Mouse (Mus musculus) embryonic facial prominence, embryonic 14.5 days (tissue): ENCODE measurements around the gene Ttll11. TPM values are rescaled to one million over a fixed set of nuclear protein-coding genes. Genes with fewer than 3 reads are reported as not detected.

Source experiments
- ATAC-seq: fragments of 200-750 bp; cut with Nextera tagmentation; 2 replicates; pipeline ENCODE4 v1.8.0; 2017; ENCODE audit warnings: low read depth, moderate number of reproducible peaks, moderate TSS enrichment
- DNase-seq: peaks from one replicate; pipeline ENCODE4 v3.0.0-alpha.2; 2015; ENCODE audit warnings: low spot score
- H3K27ac ChIP-seq: fragments of 300-500 bp; sonication (generic); replicated peaks from 2 replicates; pipeline ENCODE4 v1.5.1; 2014; ENCODE audit warnings: low read depth, mild to moderate bottlenecking, low read length, moderate library complexity
- H3K27me3 ChIP-seq: fragments of 300-500 bp; sonication (generic); replicated peaks from 2 replicates; pipeline ENCODE4 v1.6.1; 2014; ENCODE audit warnings: low read length; ENCODE audit not compliant: control insufficient read depth, insufficient read depth
- H3K36me3 ChIP-seq: fragments of 300-500 bp; sonication (generic); 2 replicates; pipeline ENCODE4 v1.6.1; 2014; ENCODE audit warnings: low read length, mixed read lengths; ENCODE audit not compliant: control insufficient read depth, insufficient read depth
- H3K4me1 ChIP-seq: fragments of 300-500 bp; sonication (generic); 2 replicates; pipeline ENCODE4 v1.6.1; 2014; ENCODE audit warnings: antibody characterized with exemption, low read length; ENCODE audit not compliant: control insufficient read depth, insufficient read depth
- H3K4me2 ChIP-seq: fragments of 300-500 bp; sonication (generic); 2 replicates; pipeline ENCODE4 v1.6.1; 2014; ENCODE audit warnings: low read depth, mild to moderate bottlenecking, low read length, moderate library complexity, mixed read lengths
- H3K4me3 ChIP-seq: fragments of 300-500 bp; sonication (generic); 2 replicates; pipeline ENCODE4 v1.5.1; 2014; ENCODE audit warnings: low read depth, mild to moderate bottlenecking, low read length
- H3K9ac ChIP-seq: fragments of 300-500 bp; sonication (generic); 2 replicates; pipeline ENCODE4 v1.6.1; 2014; ENCODE audit warnings: low read depth, mild to moderate bottlenecking, low read length, moderate library complexity, mixed read lengths
- H3K9me3 ChIP-seq: fragments of 300-500 bp; sonication (generic); 2 replicates; pipeline ENCODE4 v1.6.1; 2016; ENCODE audit warnings: low read length; ENCODE audit not compliant: control insufficient read depth
- WGBS: fragments of 180-500 bp; shearing (Covaris S2); extraction: QIAGEN DNeasy Blood & Tissue Kit; methylation state at CpG from one replicate; pipeline ENCODE4 v1.1.7; 2014; 5-methylcytosine and 5-hydroxymethylcytosine counted together
- polyA plus RNA-seq: library from polyadenylated mRNA; unstranded; fragments of >200 nt; fragmentation: Nextera tagmentation; extraction: Ambion mirVana; gene quantifications from 2 replicates; pipeline ENCODE4 v1.2.1, GENCODE M21; 2014

Gene Ttll11
- polyA plus RNA-seq, 1 experiment from 2014 or later = 1.8 TPM

DNA sequence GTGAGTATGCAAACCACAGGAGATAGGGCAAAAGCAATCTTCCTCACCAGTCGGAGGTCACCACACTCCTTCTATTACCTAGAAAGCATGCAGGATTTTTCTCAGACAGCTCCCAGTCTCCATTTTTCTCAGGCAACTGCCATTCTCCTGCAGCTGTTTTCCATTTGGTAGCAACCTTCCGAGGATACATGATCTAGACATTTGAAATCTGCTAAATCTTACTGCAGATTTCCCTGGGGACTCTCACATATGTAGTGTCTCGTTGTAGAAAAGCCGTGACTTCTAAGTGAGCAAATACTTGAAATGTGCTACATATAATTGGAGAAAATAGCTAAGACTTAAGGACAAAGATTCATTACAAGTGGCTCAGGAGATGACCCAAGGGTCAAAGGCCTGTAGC is 151.8 kb downstream of the Ttll11 start:
- Histone ChIP-seq H3K4me3 (no peak overlapping the region), H3K9me3 (no peaks in the 10 kb centered on the region), H3K27ac (no peak overlapping the region), H3K27me3 (no peaks in the 10 kb centered on the region), H3K4me1 (peaks cover 15% of the 10 kb centered on the region; the same call in 1 of the 2 replicates), H3K9ac (no peak overlapping the region), H3K4me2 (no peak overlapping the region), H3K36me3 (no peaks in the 10 kb centered on the region)
- 33% methylated on average over 4 of the region's 4 CpGs for WGBS
- no peak for ATAC-seq
- DNase-seq = peak; percentile 64

DNA sequence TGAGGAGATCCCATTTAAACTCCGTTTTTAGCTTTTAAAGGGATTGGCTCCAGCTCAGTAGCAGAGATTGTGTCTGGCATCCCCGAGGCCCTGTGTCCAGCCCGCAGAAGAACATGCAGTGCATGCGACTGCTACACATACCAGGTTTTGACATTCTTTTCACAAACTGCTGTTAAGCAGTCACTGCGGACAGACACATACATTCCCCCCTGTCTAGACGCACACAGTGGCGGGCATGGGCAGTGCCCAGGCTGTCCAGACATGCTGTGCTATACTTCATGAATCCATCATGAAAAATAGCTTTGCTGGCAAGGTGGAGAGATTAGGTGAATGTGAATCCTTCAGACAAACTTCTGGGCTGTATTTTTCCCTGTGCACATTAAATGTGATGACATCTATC is 154.6 kb downstream of the Ttll11 start:
- DNase-seq (no peak), ATAC-seq (0 out of 2 replicates have a peak, but pooled peaks have one; percentile 62)
- Histone ChIP-seq H3K4me3 (no peak overlapping the region), H3K36me3 (no peaks in the 10 kb centered on the region), H3K4me1 (0 out of 2 replicates have a peak, but pooled peaks cover 15% of the 10 kb centered on the region), H3K27me3 (no peaks in the 10 kb centered on the region), H3K27ac (no peak overlapping the region), H3K4me2 (no peak overlapping the region), H3K9me3 (no peaks in the 10 kb centered on the region), H3K9ac (no peak overlapping the region)
- WGBS = 46% methylated on average over 7 of the region's 7 CpGs

DNA sequence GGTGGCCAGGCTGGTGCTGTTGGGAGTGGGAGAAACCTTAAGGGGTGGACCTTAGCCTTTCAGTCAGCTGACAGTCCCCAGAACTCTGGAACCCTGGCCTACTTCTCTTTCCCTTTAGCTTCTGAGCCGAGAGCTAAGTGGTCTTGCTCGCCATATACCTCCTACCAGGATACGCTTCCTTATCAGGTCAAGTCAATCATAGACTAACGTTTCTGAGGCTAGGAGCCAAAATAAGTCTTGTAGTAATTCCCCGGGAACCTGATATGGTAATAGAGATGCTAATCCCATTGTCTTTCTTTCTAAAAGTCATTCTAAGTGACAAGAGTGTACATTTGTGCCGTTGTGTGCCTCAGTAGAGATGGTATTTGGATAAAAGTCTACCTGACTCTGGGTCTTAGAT is 156.1 kb downstream of the Ttll11 start:
- 0 out of 2 replicates have a peak, but pooled peaks cover 15% of the 10 kb centered on the region for H3K4me1 ChIP-seq
- H3K27ac ChIP-seq = no peak overlapping the region
- no peak overlapping the region for H3K4me3 ChIP-seq
- H3K36me3 ChIP-seq = no peaks in the 10 kb centered on the region
- no peak overlapping the region for H3K4me2 ChIP-seq
- DNase-seq (no peak), ATAC-seq (no peak)
- H3K27me3 ChIP-seq = no peaks in the 10 kb centered on the region
- no peak overlapping the region for H3K9ac ChIP-seq
- H3K9me3 ChIP-seq = no peaks in the 10 kb centered on the region
- 77% methylated on average over 6 of the region's 6 CpGs for WGBS

DNA sequence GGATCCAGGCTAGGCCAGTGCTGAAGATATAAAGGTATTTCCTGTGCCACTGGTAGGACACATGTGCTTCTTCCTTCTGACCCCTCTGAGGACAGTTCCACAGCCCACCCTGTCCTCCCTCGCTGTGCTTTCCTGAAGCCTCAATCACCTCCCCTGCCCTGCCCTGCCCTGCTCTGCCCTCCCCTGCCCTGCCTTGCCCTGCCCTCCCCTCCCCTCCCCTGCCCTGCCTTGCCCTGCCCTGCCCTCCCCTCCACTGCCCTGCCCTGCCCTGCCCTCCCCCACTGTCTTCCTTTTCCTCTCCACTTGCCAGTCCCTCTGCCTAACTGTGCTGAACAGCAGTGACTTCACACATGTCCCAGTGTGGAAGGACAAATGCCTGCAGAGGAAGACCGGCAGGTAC is 160.8 kb downstream of the Ttll11 start:
- 50% methylated on average over 2 of the region's 2 CpGs for WGBS

DNA sequence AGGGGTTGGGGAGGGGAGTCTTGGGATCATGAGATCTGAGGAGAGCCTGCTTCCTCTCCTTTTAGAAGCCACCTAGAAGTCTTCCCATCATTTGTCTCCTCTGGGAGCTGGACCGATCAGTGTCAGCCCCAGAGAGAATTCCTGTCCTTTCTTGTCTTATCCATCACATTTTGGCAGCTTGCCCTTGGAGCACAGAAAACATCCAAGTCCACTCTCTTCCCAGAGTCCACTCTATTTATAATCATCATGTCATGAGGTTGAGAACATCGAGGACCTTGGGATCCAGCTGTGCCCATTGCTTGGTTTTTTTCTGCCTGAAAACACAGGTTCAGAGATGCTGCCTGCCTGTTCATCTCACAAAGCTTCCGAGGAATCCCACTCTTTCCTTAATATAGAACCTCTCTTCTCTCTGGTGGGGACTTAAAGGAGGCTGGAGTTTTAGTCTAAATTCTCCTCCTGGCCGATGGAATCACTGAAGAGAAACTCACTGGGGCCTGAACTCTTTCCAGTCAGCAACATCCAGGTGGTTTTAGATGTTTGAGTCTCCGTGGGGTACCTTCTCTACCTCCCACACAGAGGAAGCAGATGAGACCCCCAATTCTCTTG is 163.6 kb downstream of the Ttll11 start:
- Histone ChIP-seq H3K4me1 (no peaks in the 10 kb centered on the region), H3K36me3 (no peaks in the 10 kb centered on the region), H3K4me3 (no peak overlapping the region), H3K27me3 (no peaks in the 10 kb centered on the region), H3K9me3 (no peaks in the 10 kb centered on the region), H3K27ac (no peak overlapping the region), H3K4me2 (no peak overlapping the region), H3K9ac (no peak overlapping the region)
- ATAC-seq (no peak), DNase-seq (no peak)
- WGBS = 78% methylated on average over 5 of the region's 5 CpGs

More for the DNA sequence above, 160.8 kb downstream of the Ttll11 start:
- Histone ChIP-seq H3K36me3 (no peaks in the 10 kb centered on the region), H3K4me1 (no peaks in the 10 kb centered on the region), H3K9ac (no peak overlapping the region), H3K27ac (no peak overlapping the region), H3K27me3 (no peaks in the 10 kb centered on the region), H3K9me3 (no peaks in the 10 kb centered on the region), H3K4me3 (no peak overlapping the region), H3K4me2 (no peak overlapping the region)
- ATAC-seq (no peak), DNase-seq (no peak)

DNA sequence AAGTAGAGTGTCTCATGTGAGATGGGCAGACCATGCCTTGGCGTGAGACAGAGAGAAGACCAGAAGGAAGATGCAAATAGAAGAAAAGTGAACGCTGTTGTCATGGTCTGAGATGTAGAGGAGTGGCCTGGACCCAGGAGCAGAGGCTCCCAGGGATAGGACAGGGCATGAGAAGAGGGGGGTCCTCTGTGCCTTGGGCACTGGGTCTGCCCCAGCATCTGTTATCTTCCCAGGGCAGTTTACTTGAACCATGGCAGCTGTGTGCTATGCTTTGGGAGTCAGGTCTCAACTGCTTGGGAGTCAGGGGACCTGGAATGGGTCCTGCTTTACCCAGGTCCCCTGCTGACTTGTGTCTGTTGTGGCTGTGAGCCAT is 167.2 kb downstream of the Ttll11 start:
- Histone ChIP-seq H3K4me2 (no peak overlapping the region), H3K4me3 (no peak overlapping the region), H3K27me3 (no peaks in the 10 kb centered on the region), H3K36me3 (no peaks in the 10 kb centered on the region), H3K27ac (no peak overlapping the region), H3K9ac (no peak overlapping the region), H3K4me1 (no peaks in the 10 kb centered on the region), H3K9me3 (no peaks in the 10 kb centered on the region)
- WGBS = 83% methylated on average over 2 of the region's 2 CpGs
- DNase-seq (no peak), ATAC-seq (no peak)

DNA sequence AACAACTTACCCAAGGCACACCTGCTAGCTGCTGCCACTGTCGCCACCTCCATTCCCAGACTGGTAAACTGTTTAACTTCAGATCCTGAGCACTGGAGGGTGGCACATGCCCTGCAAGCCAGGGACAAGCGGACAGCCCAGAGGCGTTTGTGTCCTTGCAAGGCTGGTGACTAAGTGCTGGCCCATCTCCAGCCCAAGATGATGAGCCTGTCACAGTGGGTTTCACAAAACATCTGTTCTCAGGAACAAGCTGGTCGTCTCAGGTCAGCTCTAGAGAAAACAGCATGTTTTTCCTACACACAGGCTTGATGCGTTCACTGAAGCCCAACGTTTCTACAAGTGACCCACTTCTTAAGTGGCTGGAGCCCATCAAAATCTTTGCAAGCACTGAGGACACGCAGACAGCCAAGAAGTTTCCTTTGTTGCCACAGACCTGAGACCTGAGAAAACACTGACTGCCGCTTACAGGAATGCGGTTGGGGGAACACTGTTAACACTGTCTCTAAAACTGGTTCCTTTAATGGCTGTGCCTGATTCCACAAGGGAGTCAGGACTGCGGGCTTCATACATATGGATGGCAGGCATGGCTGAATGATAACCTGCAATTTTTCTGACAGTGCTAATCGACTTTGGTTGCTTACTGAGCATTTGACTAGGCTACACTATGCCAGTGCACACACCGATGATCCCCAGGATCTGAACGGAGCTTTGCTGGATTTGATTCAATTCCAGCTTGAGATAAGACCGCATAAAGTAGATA is 167.7 kb downstream of the Ttll11 start:
- no peaks in the 10 kb centered on the region for H3K36me3 ChIP-seq
- H3K4me2 ChIP-seq = no peak overlapping the region
- no peak for DNase-seq
- H3K27ac ChIP-seq = no peak overlapping the region
- no peak overlapping the region for H3K9ac ChIP-seq
- no peak; the same call in 1 of the 2 replicates for ATAC-seq
- no peaks in the 10 kb centered on the region for H3K4me1 ChIP-seq
- WGBS = 60% methylated on average over 14 of the region's 14 CpGs
- no peaks in the 10 kb centered on the region for H3K27me3 ChIP-seq
- no peaks in the 10 kb centered on the region for H3K9me3 ChIP-seq
- H3K4me3 ChIP-seq = no peak overlapping the region

DNA sequence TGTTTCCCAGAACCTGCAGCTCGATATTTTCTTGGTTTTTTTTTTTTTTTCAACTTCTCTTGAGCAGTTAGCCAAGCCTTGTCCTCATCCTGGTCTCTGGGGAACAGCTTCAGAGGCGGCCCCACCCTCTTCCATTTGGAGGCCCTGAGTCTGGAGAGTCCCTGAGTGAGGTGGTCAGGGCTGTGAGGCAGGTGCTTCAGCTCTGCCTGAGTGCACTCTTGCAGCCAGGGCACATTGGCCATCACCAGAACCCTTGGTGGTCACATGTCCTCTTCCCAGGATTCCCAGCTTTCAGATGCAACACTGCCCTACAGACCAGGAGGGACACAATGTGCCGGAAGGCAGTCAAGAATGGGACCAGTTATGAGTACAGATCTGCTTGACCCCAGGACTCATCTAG is 169.7 kb downstream of the Ttll11 start:
- no peak overlapping the region for H3K4me2 ChIP-seq
- H3K27ac ChIP-seq = no peak overlapping the region
- H3K36me3 ChIP-seq = no peaks in the 10 kb centered on the region
- 67% methylated on average over 3 of the region's 3 CpGs for WGBS
- no peaks in the 10 kb centered on the region for H3K9me3 ChIP-seq
- H3K4me1 ChIP-seq = no peaks in the 10 kb centered on the region
- ATAC-seq (no peak), DNase-seq (no peak)
- no peaks in the 10 kb centered on the region for H3K27me3 ChIP-seq
- no peak overlapping the region for H3K9ac ChIP-seq
- no peak overlapping the region for H3K4me3 ChIP-seq

DNA sequence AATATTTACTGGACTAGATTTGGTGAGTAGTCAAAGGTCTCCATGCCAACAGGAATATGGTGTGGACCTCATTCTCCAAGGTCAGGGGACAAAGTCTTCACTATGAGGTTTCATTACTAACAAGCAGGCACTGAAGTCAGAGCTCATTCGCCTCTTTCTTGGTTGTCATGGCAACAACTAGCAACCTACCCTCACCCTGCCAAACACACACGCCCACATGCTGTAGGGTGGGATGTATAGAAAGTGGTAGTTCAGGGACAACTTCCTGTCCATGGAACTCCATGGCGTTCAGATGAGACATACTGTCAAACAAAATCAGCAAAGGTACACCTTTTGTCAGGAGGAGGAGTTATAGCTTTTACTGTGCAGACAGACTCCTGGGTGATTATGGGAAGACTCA is 170.6 kb downstream of the Ttll11 start:
- ATAC-seq (no peak), DNase-seq (no peak)
- H3K9ac ChIP-seq = no peak overlapping the region
- H3K4me1 ChIP-seq = no peaks in the 10 kb centered on the region
- WGBS = 30% methylated on average over 3 of the region's 3 CpGs
- H3K9me3 ChIP-seq = no peaks in the 10 kb centered on the region
- H3K4me3 ChIP-seq = no peak overlapping the region
- H3K27me3 ChIP-seq = no peaks in the 10 kb centered on the region
- H3K36me3 ChIP-seq = no peaks in the 10 kb centered on the region
- no peak overlapping the region for H3K27ac ChIP-seq
- no peak overlapping the region for H3K4me2 ChIP-seq
